Mouse (Mus musculus) cerebellum, postnatal 10 days (tissue): ENCODE data around the gene Rbm25.
"Not testable (repeated sequence)": the region's sequence is repeated elsewhere in the genome, so short reads cannot be mapped to it uniquely, and the experiment has no call there.

Source experiments
- DNase-seq, 2 experiments: peaks; one replicate each; pipeline ENCODE4 v3.0.0; 2021; ENCODE audit warnings: mixed read lengths in 2 of 2

Gene Rbm25

DNA sequence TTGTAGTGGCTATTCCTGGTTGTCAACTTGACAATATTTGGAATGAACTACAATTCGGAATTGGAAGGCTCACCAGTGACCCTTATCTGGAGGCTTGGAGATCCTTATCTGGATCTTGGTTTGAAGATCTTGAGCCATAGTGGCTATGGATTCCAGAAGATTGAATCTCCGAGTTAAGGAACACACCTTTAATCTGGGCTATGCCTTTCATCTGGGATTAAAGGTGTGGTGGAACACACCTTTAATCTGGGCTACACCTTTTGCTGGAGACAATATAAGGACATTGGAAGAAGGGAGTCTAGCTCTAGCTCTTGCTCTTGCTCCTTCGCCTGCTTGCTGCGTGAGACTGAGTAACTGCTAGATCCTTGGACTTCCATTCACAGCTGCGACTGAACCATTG, at the start of gene Rbm25:
TSS of gene Rbm25 (plus strand) at position 301 of the 400 bp plus-strand sequence.
- not testable (repeated sequence) for DNase-seq

DNA sequence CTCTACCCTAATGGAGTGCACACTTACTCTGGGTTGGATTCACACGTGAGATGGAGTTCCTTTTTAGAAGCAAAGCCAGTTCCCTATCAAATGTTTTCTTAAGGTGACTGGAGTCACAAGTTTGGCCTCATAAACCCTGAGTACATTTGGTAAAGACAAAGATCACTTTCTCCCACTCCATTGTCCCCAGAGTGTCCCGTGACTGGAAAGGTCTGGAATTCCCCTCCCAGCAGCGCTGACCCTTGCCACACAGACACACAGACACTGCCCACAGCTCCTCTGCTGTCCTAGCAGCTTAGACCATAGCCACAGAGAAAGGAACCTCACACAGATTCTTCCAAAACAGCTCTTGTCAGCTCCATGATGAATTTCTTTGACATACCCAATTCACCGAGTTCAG, 48.9 kb upstream of the Rbm25 start:
- no peak for DNase-seq

DNA sequence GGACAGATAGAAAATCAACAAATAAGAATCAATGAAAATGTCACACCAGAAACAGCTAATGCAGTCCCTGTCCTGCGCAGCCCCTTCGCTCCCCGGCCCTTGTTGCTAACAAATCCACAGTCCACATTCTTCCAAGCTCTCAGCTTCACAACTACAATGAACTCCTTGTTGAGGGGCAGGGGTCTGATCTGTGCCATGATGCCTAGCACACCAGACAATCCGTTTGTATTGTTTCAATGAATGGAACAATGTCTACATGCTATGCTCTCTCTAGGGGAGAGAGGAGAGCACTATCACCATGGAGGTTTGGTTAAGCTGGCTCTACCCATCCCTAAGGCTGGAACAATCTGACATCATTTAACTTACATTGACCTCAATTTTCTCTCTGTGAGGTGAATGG, 48.3 kb upstream of the Rbm25 start:
- DNase-seq, result no peak

DNA sequence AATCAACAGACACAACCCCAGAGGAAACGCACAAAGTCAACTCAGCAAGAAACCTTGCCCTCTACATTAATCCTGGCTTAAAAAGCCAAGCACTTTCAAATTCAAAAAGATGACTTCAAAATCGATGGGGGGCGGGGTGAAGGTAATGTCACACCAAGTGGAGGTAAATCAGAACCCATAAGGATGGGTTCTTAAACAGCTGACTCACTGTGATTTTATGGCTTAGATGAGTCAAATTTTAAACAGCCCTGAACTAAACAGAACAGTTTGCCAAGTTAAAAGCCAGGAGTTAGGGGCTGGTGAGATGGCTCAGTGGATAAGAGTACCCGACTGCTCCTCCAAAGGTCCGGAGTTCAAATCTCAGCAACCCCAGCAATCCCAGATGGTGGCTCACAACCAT, 44.4 kb upstream of the Rbm25 start:
- no peak for DNase-seq

DNA sequence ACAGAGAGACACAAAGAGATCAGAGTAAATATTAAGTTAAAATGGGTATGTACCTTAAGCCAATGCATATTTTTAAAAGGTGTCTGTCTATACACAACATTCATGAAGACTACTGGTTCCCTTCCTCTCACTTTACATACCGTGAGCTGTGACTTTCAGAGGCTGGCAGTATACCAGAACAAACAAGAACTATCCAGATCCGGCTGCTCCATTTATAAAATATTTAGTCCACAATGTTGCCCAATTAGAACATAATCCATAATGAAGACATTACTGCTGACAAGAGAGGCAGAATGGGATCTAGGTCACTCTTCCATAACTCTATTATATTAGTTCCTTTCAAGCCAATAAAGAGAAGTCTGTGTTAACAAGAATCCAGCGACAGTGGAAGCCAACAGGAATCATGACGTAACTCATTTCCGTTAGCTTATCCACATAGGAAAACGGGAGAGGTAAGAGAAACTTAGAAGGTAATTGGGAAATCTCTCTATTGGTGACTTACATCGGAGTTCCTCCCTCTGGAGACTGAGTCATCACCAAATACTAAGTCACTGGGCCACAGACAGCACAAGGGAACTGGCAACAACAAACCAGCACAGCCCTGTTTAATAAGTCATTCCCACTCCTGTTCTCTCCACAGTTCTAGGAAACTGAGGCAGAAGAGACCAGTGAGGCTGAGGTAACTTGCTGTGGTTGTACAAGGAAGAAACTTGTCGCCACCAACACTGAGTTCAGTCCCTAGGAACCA, 39.1 kb upstream of the Rbm25 start:
- no peak for DNase-seq

DNA sequence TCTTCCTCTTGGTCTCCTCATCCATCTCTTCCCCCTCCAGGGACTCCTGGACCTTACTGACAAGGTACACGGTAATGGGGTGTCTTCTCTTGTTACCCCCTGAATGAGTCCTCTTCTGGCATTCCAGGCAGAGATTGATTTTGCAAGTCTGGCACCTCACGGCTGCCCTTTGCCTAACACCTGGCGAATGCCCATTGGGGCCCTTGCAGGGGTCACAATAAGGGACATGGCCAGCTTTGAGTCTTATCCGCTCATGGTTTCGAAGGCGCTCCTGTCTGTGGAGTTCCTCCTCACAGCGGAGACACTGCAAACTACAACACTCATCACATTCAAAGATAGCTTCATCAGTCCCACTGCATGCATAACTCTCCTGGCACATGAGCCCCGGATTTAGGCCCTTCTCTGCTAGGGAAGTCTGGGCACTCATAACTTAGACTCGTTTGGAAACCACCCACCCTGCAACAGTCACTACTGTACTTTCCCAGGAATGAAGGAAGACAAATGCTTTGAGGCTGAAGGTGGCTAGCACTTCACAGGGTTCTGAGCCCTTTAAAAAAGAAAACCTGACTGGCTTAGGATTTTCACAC, 36.5 kb upstream of the Rbm25 start:
- no peak for DNase-seq

DNA sequence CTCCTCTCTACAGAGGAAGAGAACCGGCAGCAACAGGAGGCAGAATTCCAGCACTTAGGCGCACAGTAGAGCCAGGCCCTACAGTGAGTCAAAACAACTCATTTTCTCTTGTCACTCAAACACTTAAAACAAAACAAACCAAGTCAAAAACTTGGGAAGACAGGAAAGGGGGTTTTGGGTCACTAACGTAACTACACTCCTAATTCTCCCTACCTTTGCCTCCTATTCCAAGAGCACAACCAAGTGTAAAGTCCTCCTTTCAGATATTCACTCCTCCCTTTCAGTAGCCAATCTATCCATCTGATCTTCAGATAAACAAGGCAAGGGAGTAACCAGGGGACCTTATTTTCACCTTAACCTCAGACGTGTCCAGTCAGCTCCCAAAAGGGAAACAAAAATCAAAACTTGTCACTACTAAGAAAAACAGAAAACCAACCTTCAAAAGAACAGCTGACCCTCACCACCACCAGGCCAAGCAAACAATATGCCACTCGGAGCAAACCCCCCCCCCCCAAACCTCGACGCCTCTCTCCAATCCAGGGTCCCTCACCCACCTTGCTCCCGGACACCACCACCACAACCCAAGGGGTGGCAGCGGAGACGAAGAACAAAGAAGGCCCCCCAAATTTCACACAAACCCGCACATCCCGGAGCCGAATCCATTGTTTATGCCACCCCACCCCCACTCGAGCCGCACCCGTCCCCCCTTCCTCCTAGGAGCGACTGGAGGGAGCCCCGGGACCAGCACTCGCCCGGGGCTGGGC, 34.7 kb upstream of the Rbm25 start:
- peak in 1 of 2 experiments; percentile 10 for DNase-seq

DNA sequence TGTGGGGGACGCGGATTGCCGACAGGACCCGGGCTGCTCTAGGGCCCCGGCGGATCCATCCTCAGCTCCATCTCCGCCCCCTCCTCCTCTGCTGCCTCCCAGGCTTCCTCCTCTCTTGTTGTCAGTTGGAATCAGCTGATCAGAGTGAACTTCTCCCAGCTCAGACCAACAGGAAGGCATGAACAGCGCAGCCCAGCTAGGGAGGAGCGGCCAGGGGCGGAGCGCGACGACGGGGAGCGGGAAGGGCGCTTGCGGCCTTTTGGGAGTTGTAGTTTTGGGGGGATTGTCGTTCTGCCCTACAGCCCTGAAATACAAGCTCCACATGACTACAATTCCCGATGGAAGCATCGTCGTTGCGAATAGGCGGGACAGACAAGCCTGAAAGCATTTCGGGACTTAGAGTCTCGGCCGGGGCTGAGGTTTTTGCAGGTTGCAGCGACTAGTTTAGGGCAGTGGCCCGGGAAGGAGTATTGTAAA, 34.0 kb upstream of the Rbm25 start, which contains the start of gene Zfyve1:
TSS of gene Zfyve1 (minus strand) at position 198 of the 477 bp plus-strand sequence.
- peak; percentile 94 to 97 for DNase-seq

DNA sequence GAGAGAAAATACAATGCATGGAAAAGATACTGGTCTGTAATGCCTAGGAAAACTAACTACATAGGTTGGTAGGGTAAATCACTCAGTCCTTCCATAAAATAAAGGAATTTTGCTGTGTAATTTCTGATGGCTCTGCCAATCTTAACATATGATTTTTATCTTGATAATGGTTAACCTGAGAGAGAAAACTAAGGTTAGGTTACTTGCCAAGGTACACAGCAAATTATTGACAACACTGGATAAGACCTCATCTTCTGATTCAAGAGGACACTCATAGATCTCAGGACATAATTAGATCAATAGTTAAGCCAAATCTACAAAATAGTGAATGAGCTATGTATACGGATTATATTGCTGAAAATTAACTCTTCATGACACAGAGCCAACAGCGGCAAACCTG, 33.2 kb upstream of the Rbm25 start:
- DNase-seq, result no peak

DNA sequence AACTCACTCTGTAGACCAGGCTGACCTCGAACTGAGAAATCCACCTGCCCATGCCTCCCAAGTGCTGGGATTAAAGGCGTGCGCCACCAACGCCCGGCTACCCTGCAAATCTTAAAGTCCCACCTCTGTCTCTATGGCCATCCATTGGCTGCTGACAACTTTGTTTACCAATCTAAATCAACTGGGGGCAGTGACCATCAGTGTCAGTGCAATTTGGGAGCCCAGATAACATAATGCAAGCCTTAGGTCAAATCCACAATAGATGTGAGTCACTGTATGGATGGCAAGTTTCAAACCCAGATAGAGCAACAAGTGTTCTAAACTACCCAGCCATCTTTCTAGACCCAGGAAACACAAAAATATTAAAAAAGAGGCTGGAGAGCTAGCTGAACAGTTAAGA, 28.8 kb upstream of the Rbm25 start:
- DNase-seq, result no peak

DNA sequence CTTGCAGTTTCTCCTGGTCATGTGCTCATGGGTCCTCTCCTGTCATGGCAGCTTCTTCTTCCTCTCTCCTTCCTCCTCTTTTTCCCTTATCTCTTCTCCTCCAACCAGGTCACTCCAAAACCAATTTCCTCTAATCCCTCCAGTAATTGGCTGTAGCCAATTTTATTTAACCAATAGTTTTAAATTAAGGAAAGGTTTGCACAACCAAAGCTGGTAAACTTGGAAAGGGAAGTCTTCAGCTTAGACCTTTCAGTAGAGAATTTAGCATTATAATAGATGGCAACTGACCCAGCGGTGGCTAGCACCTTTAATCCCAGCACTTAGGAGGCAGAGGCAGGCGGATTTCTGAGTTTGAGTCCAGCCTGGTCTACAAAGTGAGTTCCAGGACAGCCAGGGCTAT, 24.6 kb upstream of the Rbm25 start:
- not testable (repeated sequence) for DNase-seq

DNA sequence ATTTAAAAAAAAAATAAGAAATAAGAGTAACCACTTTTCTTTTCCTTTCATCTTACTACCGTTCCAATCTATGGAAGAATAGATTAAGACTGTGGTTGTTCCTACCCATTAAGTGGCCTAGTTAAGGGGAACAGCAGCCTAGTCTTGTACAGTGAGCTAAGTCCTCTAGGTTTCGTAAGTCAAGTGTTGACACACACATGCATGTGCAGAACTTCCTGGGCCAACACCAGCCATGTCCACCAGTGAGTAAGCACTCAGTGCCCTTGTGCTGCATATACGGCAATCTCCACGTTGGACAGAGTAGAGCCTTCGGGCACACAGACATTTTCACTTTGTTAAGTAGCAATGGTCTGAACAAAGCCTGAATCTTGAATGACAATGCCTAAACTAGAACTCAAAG, 13.8 kb upstream of the Rbm25 start:
- DNase-seq, result no peak

DNA sequence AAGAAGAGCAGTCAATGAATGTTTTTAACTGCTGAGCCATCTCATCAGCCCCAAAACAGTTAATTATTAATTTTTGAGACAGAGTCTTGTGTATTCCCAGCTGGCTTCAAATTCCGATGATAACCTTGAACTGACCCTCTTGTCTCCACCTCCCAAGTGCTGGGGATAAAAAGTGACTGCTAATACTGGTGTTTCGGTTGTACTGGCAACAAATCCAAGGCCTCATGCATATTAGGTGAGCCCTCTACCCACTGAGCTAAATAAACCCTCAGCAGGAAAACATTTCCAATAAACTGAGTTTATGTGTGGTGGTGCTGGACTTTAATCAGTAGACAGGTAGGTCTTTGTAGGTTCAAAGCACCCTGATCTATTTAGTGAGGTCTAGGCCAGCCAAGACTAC, 12.1 kb upstream of the Rbm25 start:
- DNase-seq, result no peak

DNA sequence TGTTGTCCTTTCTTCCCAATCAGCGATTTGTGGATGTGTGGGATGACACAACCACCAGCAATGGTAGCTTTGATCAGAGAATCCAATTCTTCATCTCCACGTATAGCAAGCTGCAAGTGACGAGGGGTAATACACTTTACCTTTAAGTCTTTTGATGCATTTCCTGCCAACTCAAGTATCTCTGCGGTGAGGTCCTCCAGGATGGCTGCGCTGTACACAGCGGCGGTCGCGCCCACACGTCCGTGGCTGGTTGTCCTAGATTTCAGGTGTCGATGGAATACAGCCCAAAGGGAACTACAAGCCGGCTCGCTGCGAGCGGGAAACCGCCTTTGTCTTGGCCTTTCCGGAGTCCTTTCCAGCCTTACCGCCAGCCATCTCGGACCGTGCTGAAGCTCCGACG, 10.3 kb upstream of the Rbm25 start:
- DNase-seq, result not testable (repeated sequence)

DNA sequence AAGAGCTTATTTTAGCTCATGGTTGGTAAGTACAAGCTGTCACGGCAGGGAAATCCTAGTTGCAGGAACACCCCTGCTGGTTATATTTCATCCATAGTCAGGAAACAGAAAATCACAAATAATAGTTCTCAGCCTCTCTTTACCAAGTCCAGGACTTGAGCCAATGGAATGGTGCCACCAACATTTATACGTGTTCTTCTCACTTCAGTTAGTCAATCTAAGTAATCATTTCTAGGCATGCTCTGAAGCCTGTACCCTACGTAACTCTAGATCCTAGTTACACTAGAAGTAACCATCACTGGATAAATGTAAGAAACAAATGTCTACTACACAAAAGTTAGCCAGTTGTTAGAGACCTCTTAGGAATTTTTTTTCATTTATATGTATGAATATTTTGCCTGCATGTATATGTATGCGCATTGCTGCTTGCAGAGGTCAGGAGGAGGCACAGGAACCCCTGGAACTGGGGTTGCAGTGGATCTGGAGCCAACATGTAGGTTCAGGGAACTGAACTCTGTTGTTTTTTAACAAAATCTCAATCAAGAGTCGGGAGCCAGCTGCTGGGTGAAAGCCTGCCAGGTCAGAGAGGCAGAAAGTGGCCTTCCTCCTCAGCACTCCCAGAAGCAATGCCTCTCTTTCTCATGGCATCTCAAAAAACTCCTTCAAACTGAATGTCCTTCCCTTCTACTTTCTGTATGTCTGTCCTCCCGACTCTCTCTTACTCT, 8.8 kb upstream of the Rbm25 start:
- DNase-seq, result no peak

DNA sequence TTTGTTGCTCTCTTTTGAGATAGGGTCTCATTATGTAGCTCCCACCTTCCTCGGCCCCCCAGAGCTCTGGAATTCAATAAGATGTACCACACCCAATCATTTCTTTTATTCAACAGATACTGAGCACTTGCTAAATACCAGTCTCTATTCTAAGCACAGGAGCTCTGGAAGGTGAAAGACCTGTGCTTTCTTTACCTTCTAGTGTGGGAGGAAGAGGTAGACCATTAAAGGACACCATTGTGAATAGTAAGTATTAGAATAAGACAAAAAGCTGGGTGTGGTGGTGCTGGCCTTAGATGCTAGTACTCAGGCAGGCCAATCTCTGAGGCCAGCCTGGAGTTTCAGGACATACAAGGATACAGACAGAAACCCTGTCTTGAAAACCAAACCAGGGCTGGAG, 6.7 kb upstream of the Rbm25 start:
- DNase-seq, result no peak

DNA sequence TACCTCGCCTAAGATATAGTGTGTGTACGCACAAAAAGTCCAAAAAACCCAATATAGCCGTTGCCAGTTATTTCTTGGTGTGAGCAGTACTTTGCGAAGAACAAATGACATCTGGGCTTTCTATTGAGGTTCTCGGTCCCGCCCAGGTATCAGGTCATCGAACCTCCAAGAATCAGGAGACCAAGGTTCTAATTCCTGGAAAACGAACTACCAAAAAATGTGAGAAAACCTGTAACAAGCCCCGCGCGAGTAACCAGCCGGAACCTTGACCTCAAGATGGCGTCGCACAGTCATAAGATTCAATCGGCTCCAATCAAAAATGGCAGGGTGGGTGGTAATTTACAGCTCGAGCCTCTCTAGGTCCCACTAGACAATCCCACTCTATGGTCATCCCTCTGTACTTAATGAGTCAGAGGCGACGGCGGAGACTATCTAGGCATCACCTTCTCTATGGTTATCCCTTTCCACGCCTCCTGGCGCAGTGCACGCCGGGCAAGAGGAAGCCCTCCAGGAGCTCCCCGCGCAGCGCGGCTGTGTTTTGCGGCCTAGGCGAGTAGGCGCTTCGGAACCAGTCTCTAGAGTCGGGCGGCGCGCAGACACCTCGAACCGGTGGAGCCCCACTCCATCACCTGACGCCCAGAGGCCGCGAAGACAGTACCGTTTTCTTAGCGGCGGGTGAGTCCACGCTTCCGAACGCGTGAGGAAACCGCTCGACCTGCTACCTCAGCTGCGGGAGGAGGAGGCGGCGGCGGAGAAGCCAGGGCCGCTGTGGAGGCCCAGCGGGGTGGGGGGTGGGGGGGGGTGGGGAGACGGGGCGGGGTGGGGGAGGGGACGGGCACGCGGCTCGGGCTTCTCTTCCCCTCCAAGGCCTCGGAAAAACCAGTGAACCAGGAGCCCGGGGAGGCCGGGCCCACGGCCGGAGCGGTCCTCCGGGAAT, 975 bp downstream of the Rbm25 start:
- peak; percentile 96 for DNase-seq

DNA sequence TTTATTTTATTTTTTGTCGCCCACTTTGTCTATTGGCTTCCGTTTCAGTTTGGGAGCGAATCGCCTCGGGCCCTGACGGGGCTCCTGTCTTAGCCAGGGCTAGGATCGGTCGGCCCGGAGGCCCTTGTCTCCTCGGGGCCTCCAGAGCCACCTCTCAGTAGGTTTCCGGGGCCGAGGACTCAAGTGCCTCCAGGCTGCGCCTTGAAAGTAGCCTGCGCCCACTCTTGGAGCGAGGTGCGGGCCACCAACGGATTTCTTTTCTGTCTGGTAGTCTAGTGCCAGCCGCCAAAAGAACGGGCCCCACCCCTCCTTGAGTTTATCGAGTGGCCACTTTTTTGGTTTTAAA, 1.6 kb downstream of the Rbm25 start:
- peak; percentile 59 to 68 for DNase-seq

DNA sequence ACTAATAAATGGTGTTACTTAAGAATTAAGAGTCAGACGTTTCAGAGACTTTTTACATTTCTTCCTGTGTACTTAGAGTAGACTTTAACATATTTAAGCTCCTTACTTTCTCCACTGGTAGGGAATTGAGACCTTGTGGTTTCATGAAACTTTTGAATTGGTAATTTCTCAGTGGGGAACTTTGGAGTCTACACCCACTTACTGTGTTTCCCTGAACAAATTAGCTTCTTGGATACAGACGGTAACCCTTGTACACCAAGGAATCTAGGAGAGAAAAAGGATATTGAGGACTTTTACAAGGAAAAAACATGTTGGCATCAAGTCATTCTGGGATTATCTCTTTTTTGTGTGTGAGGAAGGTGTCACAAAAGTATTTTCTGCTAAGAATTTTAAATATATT, 2.8 kb downstream of the Rbm25 start:
- no peak for DNase-seq

DNA sequence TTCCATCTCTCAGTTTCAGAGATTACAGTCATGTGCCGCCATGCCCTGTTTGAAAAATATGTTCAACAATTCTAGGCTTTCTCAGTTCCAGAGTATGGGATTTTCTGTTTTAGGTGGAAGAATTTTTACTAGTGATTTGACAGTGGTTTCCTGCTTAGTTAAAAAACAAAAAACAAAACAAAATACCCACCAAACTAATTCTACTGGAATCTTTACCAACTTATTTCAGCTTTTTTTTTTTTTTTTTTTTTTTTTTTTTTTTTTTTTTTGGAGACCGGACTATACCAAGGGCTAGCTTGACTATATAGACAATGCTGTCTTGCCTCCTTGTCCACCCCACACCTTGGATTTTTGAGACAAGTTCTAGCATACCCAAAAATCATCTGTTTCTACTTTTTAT, 10.2 kb downstream of the Rbm25 start:
- no peak for DNase-seq

DNA sequence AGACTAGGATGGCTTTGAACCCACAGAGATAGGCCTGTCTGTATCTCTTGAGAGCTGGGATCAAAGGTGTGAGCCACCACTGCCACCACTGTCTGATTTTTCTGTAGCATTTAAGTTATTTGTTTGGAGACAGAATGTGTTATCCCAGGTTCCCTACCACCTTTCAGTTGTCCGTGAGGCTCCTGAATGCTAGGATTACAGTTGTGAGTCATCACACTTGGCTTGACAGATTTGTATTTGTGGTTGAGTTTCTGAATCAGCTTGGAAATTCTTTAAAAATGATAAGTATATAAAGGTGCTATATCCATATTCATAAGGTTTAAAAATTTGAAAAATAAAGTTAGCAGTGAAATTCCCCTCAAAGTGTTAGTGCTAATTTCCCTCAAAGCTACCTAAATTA, 12.1 kb downstream of the Rbm25 start:
- DNase-seq, result no peak

DNA sequence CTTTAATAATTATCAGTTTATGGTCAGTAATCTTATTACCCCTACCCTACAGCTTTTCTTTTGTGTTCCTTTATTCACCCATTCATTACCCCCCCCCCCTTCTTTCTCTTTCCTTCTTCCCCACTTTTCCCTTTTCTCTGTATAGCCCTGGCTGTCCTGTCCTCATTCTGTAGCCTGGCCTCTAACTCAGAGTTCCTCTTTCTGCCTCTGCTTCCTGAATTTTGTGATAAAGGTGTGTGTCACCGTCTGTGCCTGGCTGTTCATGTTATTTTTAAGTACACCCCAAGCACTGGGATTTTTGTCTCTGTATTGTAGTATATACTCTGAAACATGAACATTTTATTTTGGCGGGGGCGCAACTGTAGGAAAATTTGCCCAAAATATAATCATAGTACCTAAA, 19.3 kb downstream of the Rbm25 start:
- no peak for DNase-seq
